Mouse (Mus musculus) kidney, postnatal 25 days (tissue): ENCODE results near the gene Dnah10.

Experiments
- DNase-seq, 2 experiments: peaks; one replicate each; pipeline ENCODE4 v3.0.0; 2021; ENCODE audit warnings: mixed read lengths in 2 of 2

Dnah10 gene

DNA sequence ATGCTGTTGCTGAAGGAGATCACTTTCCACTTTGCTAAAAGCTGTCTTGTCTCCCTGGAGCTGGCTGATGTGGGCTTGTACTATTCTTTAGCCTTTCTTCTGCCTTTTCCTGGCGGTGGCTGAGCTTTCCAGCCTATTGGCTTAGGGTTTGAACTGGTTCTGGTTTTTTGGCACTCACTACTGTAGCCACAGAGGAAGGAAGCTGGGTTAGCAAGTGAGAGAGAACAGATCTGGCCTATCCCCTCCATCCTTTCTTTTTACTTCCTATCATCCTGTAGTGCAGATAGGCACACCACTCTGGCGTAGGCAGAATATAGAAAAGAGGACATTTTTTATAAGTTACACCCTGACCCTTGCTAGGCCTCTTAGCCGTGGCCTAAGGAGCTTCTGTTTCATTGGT lies 148.2 kb downstream of the Dnah10 start:
- DNase-seq: no peak

DNA sequence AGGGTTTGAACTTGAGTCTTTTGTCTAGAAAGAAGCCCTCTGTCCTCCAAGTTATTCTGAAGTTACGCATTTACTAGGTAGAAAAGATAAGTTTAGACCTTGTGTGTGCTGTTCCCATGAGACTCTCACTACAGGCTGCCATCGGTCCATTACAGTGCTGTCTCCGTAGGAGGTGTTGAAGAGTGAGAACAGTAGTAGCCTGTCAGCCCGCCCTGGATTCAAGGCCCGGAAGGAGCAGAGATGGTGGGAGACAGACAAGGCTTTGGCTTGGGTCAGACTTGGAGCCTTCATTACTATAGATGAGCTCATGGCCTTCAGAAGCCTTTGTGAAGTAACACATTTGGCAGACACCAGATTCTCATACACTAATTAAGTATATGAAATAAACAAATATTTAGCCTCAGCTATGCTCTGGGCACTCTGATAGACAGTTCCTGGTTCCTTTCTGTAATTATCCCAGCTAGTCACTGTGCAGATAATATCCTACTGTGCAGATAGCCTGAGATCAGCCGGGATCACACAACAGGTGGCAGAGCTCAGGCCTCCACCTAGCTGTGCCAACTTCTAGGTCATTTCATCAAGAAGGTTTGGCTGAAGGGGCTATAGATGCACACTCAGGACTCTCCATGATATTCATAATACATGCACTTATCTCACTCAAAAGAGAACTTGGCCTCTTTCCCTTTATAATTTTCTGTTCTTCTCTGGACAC lies 149.2 kb downstream of the Dnah10 start:
- no peak for DNase-seq

DNA sequence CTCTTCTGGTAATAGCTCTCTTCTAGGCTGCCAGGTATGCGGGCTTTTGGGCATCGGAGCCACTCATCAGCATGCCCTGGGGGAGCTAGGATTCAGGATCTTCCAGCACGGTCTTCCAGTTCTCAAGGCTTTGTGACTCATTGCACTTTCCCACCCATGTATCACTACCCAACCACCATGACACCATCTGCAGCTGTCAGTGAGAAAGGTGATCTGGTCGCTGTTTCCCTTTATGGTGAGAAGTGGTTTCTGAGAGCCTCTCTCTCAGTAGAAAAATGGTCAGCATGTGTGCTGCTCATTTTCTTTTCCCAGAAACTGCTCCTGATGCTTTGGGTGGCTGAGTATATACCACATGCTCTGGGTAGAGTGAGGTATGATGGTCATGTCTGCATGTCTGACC lies 154.4 kb downstream of the Dnah10 start:
- DNase-seq: no peak

DNA sequence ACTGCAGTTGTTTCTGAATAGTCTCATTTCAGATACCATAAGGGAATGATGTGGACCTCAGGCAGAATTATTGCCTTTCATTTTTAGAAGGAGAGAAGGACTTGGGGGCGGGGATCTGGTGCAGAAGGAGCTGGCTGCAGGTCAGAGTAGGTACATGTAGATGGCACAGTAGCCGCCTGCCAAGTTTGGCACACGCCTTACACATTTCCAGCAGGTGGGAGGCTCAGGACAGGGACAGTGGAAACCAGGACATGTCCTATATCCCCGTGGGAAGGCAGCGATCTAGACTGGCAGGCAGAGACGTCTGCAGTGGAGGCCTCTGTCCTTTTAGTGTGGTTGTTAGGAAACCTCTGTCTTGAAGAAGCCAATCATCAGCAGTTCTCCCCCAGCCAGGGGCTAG lies 154.9 kb downstream of the Dnah10 start:
- no peak for DNase-seq

DNA sequence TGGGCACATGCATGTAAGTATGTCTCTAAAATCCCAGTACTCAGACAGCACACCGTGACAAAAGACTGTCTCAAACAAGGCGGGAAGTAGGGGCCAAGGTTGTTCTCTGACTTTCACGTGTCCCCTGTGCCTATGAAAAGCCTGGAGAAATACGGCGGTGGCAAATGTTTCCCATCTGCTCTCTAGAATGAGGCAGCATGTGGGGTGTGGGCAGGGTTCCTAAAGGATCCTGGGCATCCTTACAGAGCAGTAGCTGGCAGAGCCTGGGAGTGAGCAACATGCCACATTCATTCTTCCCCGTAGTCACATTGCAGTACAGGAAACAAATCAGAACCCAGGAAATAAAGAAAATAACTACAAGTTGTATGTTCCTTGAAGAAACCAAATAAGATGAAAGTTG lies 159.0 kb downstream of the Dnah10 start:
- no peak for DNase-seq
